Mouse (Mus musculus): ENCODE measurements around the gene App. TPM values are rescaled to one million over a fixed set of nuclear protein-coding genes. Genes with fewer than 3 reads are reported as not detected.

Gene App
- total and polyA plus RNA-seq, 2 experiments from 2014 or later = 498 to 526 TPM

GRCm38 (mm10) chr16:85128347-85128664, 45.3 kb downstream of the App start:
- Histone ChIP-seq H3K4me1 (ENCODE audit: insufficient read depth, low read length) (peaks cover 16% of the 10 kb centered on the region), H3K27ac (peak overlapping the region; percentile 28), H3K36me3 (ENCODE audit: insufficient read depth, low read length) (no peaks in the 10 kb centered on the region), H3K4me3 (ENCODE audit: low read length) (no peak overlapping the region), H3K4me2 (ENCODE audit: low read depth, low read length) (no peak overlapping the region), H3K9ac (replicated peaks; ENCODE audit: low read length) (no peak overlapping the region), H3K9me3 (ENCODE audit: low read length) (no peaks in the 10 kb centered on the region), H3K27me3 (ENCODE audit: insufficient read depth, low read length) (no peaks in the 10 kb centered on the region)
- DNase-seq (ENCODE audit: low spot score) (peak; percentile 47), ATAC-seq (peak; percentile 62)
- no peak for TF ChIP-seq CTCF (IDR thresholded peaks at IDR 0.05; ENCODE audit: low read depth)
- WGBS = 26% methylated on average over 5 of the region's 5 CpGs

GRCm38 (mm10) chr16:85127661-85128346, 45.8 kb downstream of the App start:
- peak overlapping the region; percentile 28 for H3K27ac ChIP-seq
- H3K9me3 ChIP-seq (ENCODE audit: low read length) = no peaks in the 10 kb centered on the region
- H3K4me3 ChIP-seq (ENCODE audit: low read length) = no peak overlapping the region
- DNase-seq (ENCODE audit: low spot score) (no peak), ATAC-seq (no peak)
- no peak overlapping the region for H3K9ac ChIP-seq (replicated peaks; ENCODE audit: low read length)
- no peak for TF ChIP-seq CTCF (IDR thresholded peaks at IDR 0.05; ENCODE audit: low read depth)
- no peak overlapping the region for H3K4me2 ChIP-seq (ENCODE audit: low read depth, low read length)
- H3K36me3 ChIP-seq (ENCODE audit: insufficient read depth, low read length) = no peaks in the 10 kb centered on the region
- 54% methylated on average over 11 of the region's 11 CpGs for WGBS
- no peaks in the 10 kb centered on the region for H3K27me3 ChIP-seq (ENCODE audit: insufficient read depth, low read length)
- peaks cover 16% of the 10 kb centered on the region for H3K4me1 ChIP-seq (ENCODE audit: insufficient read depth, low read length)

GRCm38 (mm10) chr16:85124649-85125048, 48.9 kb downstream of the App start:
- H3K27ac ChIP-seq = no peak overlapping the region
- 0 out of 2 replicates have a peak, but pooled peaks cover 2% of the 10 kb centered on the region for H3K36me3 ChIP-seq (ENCODE audit: insufficient read depth, low read length)
- H3K9me3 ChIP-seq (ENCODE audit: low read length) = no peaks in the 10 kb centered on the region
- no peaks in the 10 kb centered on the region for H3K27me3 ChIP-seq (ENCODE audit: insufficient read depth, low read length)
- DNase-seq (ENCODE audit: low spot score) = no peak
- no peak overlapping the region for H3K4me2 ChIP-seq (ENCODE audit: low read depth, low read length)
- WGBS = 91% methylated on average over 4 of the region's 4 CpGs
- H3K4me1 ChIP-seq (ENCODE audit: insufficient read depth, low read length) = peaks cover 16% of the 10 kb centered on the region
- TF ChIP-seq CTCF (IDR thresholded peaks at IDR 0.05; ENCODE audit: low read depth) = no peak
- H3K4me3 ChIP-seq (ENCODE audit: low read length) = no peak overlapping the region
- ATAC-seq = no peak
- no peak overlapping the region for H3K9ac ChIP-seq (replicated peaks; ENCODE audit: low read length)

GRCm38 (mm10) chr16:85121983-85122382, 51.6 kb downstream of the App start:
- H3K9me3 ChIP-seq (ENCODE audit: low read length) = no peaks in the 10 kb centered on the region
- no peak overlapping the region for H3K4me3 ChIP-seq (ENCODE audit: low read length)
- no peak overlapping the region for H3K27ac ChIP-seq
- WGBS = 76% methylated on average over 5 of the region's 5 CpGs
- H3K27me3 ChIP-seq (ENCODE audit: insufficient read depth, low read length) = no peaks in the 10 kb centered on the region
- no peak for DNase-seq (ENCODE audit: low spot score)
- no peak overlapping the region for H3K9ac ChIP-seq (replicated peaks; ENCODE audit: low read length)
- H3K36me3 ChIP-seq (ENCODE audit: insufficient read depth, low read length) = peaks cover 12% of the 10 kb centered on the region; the same call in 1 of the 2 replicates
- no peak for ATAC-seq
- H3K4me1 ChIP-seq (ENCODE audit: insufficient read depth, low read length) = peaks cover 8% of the 10 kb centered on the region; the same call in 1 of the 2 replicates
- H3K4me2 ChIP-seq (ENCODE audit: low read depth, low read length) = no peak overlapping the region
- TF ChIP-seq CTCF (IDR thresholded peaks at IDR 0.05; ENCODE audit: low read depth) = no peak

- H3K4me1 ChIP-seq (ENCODE audit: insufficient read depth, low read length) = peaks cover 4% of the 10 kb centered on the region; the same call in 1 of the 2 replicates
- H3K9ac ChIP-seq (replicated peaks; ENCODE audit: low read length) = no peak overlapping the region
- ATAC-seq = no peak
- no peak overlapping the region for H3K27ac ChIP-seq
- H3K36me3 ChIP-seq (ENCODE audit: insufficient read depth, low read length) = peaks cover 12% of the 10 kb centered on the region; the same call in 1 of the 2 replicates
- DNase-seq (ENCODE audit: low spot score) = no peak
- H3K27me3 ChIP-seq (ENCODE audit: insufficient read depth, low read length) = no peaks in the 10 kb centered on the region
- TF ChIP-seq CTCF (IDR thresholded peaks at IDR 0.05; ENCODE audit: low read depth) = no peak
- 92% methylated on average over 6 of the region's 6 CpGs for WGBS
- H3K9me3 ChIP-seq (ENCODE audit: low read length) = no peaks in the 10 kb centered on the region
- H3K4me3 ChIP-seq (ENCODE audit: low read length) = no peak overlapping the region
- H3K4me2 ChIP-seq (ENCODE audit: low read depth, low read length) = no peak overlapping the region
These were observed 54.6 kb downstream of the App start for GRCm38 (mm10) chr16:85118916-85119315.

GRCm38 (mm10) chr16:85117541-85117940, 56.0 kb downstream of the App start:
- Histone ChIP-seq H3K4me2 (ENCODE audit: low read depth, low read length) (no peak overlapping the region), H3K9ac (replicated peaks; ENCODE audit: low read length) (no peak overlapping the region), H3K27ac (no peak overlapping the region), H3K36me3 (ENCODE audit: insufficient read depth, low read length) (peaks cover 12% of the 10 kb centered on the region; the same call in 1 of the 2 replicates), H3K4me3 (ENCODE audit: low read length) (no peak overlapping the region), H3K9me3 (ENCODE audit: low read length) (no peaks in the 10 kb centered on the region), H3K27me3 (ENCODE audit: insufficient read depth, low read length) (no peaks in the 10 kb centered on the region), H3K4me1 (ENCODE audit: insufficient read depth, low read length) (peaks cover 4% of the 10 kb centered on the region; the same call in 1 of the 2 replicates)
- DNase-seq (ENCODE audit: low spot score) (no peak), ATAC-seq (no peak)
- 37% methylated on average over 1 of the region's 1 CpGs for WGBS
- no peak for TF ChIP-seq CTCF (IDR thresholded peaks at IDR 0.05; ENCODE audit: low read depth)

GRCm38 (mm10) chr16:85115837-85116236, 57.7 kb downstream of the App start:
- Histone ChIP-seq H3K4me3 (ENCODE audit: low read length) (no peak overlapping the region), H3K4me2 (ENCODE audit: low read depth, low read length) (no peak overlapping the region), H3K27ac (no peak overlapping the region; the same call in 1 of the 2 replicates), H3K27me3 (ENCODE audit: insufficient read depth, low read length) (no peaks in the 10 kb centered on the region), H3K9me3 (ENCODE audit: low read length) (no peaks in the 10 kb centered on the region), H3K36me3 (ENCODE audit: insufficient read depth, low read length) (peaks cover 12% of the 10 kb centered on the region; the same call in 1 of the 2 replicates), H3K9ac (replicated peaks; ENCODE audit: low read length) (no peak overlapping the region), H3K4me1 (ENCODE audit: insufficient read depth, low read length) (peaks cover 7% of the 10 kb centered on the region)
- peak; percentile 44 for DNase-seq (ENCODE audit: low spot score)
- no peak for TF ChIP-seq CTCF (IDR thresholded peaks at IDR 0.05; ENCODE audit: low read depth)
- peak; percentile 80 for ATAC-seq
- 68% methylated on average over 5 of the region's 5 CpGs for WGBS
